Mouse (Mus musculus) olfactory bulb, adult 2 months (tissue): ENCODE results near the gene Apbb2. TPM values are rescaled to one million over a fixed set of nuclear protein-coding genes. Genes with fewer than 3 reads are reported as not detected.

Experiments
- H3K27ac ChIP-seq: fragments of 200-500 bp; 2 replicates; pipeline ENCODE4 v1.5.1; 2012; ENCODE audit warnings: low read depth, low read length; ENCODE audit not compliant: insufficient read depth
- H3K4me1 ChIP-seq: fragments of 200-500 bp; 2 replicates; pipeline ENCODE4 v1.6.1; 2012; ENCODE audit warnings: low read length; ENCODE audit not compliant: control insufficient read depth, insufficient read depth
- H3K4me3 ChIP-seq: fragments of 200-500 bp; 2 replicates; pipeline ENCODE4 v1.5.1; 2012; ENCODE audit warnings: mild to moderate bottlenecking, low read depth, low read length, moderate library complexity; ENCODE audit not compliant: insufficient read depth
- CTCF ChIP-seq: fragments of 200-500 bp; IDR thresholded peaks from 2 replicates; pipeline ENCODE4 v1.5.1; 2012; ENCODE audit warnings: low read depth, mild to moderate bottlenecking, low read length, moderate library complexity; ENCODE audit not compliant: insufficient read depth
- POLR2A ChIP-seq: fragments of 200-500 bp; IDR thresholded peaks from 2 replicates; pipeline ENCODE4 v1.6.1; 2012; ENCODE audit warnings: mild to moderate bottlenecking, low read depth, low read length, moderate library complexity; ENCODE audit not compliant: insufficient read depth
- WGBS: fragments of 180-500 bp; shearing (Covaris S2); methylation state at CpG from one replicate; pipeline ENCODE4 v1.1.7; 2018; 5-methylcytosine and 5-hydroxymethylcytosine counted together
- polyA plus RNA-seq: library from polyadenylated mRNA; stranded (reverse); fragments of >200 nt; gene quantifications from 2 replicates; pipeline ENCODE4 v1.2.4, GENCODE M21; 2012; ENCODE audit warnings: low replicate concordance; ENCODE audit not compliant: missing spikeins, insufficient read depth, insufficient read length

Apbb2 gene
- polyA plus RNA-seq, 1 experiment, result not detected

DNA sequence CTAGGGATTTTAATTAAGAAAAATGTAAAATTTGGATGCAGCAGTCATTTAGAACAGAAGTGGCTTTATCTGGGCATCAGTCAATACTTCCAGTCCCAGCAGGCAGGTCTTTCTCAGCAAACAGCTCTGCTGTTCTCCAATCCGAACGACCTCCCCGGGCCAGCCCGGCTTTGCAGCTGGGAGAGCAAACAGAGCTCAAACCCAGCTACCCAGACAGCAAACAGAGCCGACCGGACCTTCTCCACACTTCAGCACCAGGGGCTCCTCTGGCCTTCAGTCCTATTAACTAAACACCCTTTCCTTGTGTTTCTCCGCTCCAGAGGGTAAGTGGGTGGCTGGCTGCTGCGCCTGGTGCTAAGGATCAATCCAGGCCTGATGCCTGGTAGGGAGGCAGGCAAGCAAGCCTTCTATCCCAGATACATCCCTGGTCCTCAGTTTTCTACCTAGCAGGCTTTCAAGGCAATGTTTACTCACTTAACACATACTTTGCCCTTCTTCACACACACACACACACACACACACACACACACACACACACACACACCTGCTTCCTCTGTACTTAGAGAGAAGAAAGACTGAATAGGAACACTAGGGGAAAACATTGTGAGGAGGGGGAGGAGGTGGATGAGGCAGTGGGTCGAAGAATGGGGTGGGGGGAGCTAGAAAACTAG, 82.9 kb downstream of the Apbb2 start:
- TF ChIP-seq POLR2A (no peak), CTCF (no peak)
- no peak overlapping the region for H3K27ac ChIP-seq
- no peak overlapping the region for H3K4me3 ChIP-seq
- H3K4me1 ChIP-seq, result peaks cover 8% of the 10 kb centered on the region; the same call in 1 of the 2 replicates
- WGBS, result 71% methylated on average over 9 of the region's 9 CpGs

- WGBS, result 97% methylated on average over 14 of the region's 14 CpGs
- H3K27ac ChIP-seq, result no peak overlapping the region
- H3K4me3 ChIP-seq, result no peak overlapping the region
- peaks cover 8% of the 10 kb centered on the region; the same call in 1 of the 2 replicates for H3K4me1 ChIP-seq
- no peak for TF ChIP-seq POLR2A
- no peak for TF ChIP-seq CTCF
Measured at GRCm38 (mm10) chr5:66533711-66534425, 84.7 kb downstream of the Apbb2 start.

- Histone ChIP-seq H3K27ac (no peak overlapping the region), H3K4me3 (no peak overlapping the region), H3K4me1 (peaks cover 8% of the 10 kb centered on the region; the same call in 1 of the 2 replicates)
- WGBS, result 68% methylated on average over 6 of the region's 6 CpGs
- no peak for TF ChIP-seq POLR2A
- no peak for TF ChIP-seq CTCF
Measured at GRCm38 (mm10) chr5:66532827-66533226, 85.8 kb downstream of the Apbb2 start.

DNA sequence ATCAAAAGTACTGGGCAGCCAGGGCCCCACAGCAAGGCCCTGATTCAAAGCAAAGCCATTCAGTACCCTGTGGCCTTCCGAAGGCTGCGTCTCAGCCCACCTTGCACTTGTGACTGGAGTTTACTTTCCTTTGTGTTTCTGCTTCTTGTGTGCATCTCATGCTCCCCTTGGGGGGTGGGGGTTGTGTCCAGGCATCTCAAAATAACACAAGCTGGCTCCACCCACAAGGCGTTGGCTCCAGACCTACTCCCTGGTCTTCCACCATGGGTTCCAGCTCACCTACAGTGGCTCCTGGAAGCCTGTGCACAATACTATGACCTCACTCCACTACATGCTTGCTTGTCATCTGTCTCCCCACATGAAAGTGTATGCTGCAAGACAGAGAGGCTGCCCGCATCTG, 88.2 kb downstream of the Apbb2 start:
- TF ChIP-seq CTCF, result no peak
- TF ChIP-seq POLR2A, result no peak
- no peak overlapping the region for H3K4me3 ChIP-seq
- WGBS, result 95% methylated on average over 4 of the region's 4 CpGs
- peaks cover 6% of the 10 kb centered on the region; the same call in 1 of the 2 replicates for H3K4me1 ChIP-seq
- no peak overlapping the region for H3K27ac ChIP-seq

DNA sequence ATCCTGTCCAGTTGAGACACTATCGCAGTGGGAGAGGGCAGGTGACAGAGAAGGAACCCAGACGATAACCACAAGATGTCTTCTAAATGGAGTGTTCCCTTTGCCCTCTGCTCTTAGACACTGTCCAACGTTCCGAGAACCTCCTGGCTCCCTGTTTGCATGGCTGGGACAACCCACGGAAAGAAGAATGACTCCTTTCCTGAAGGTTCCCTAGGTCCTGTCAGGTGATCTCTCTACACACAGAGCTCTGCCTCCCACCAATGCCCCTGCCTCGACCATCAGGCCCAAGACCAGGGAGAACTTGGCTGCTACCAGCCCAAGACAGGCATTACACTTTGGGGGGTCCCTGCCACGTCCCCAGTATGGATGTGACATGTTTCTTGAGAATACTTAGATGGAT, 89.0 kb downstream of the Apbb2 start:
- Histone ChIP-seq H3K4me3 (no peak overlapping the region), H3K27ac (no peak overlapping the region), H3K4me1 (peaks cover 2% of the 10 kb centered on the region; the same call in 1 of the 2 replicates)
- WGBS, result 93% methylated on average over 7 of the region's 7 CpGs
- TF ChIP-seq POLR2A, result no peak

DNA sequence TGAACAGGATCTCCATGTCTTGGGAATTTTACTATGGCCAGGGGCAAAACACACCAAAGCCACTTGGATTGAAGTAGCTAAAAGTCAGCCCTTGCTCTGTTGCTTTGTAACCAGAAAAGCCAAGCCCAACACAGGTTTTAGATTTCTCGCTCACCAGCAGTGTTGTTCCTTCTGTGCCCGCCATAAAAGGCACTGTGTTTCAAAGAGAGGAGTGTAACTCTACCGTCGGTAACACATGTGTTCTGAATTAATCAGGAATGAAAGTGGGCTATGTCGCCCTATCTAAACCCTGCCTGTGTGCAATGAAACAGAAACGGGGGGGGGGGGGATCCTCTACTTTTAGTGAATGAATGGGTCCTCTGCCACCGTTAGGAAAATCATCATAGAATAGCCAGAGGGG, 90.0 kb downstream of the Apbb2 start:
- H3K4me1 ChIP-seq, result peaks cover 5% of the 10 kb centered on the region
- WGBS, result 68% methylated on average over 7 of the region's 7 CpGs
- H3K4me3 ChIP-seq, result no peak overlapping the region
- TF ChIP-seq CTCF, result no peak
- TF ChIP-seq POLR2A, result no peak
- H3K27ac ChIP-seq, result no peak overlapping the region

- TF ChIP-seq CTCF (no peak), POLR2A (no peak)
- 86% methylated on average over 8 of the region's 8 CpGs for WGBS
- no peak overlapping the region for H3K4me3 ChIP-seq
- H3K4me1 ChIP-seq, result peaks cover 3% of the 10 kb centered on the region
- H3K27ac ChIP-seq, result no peak overlapping the region
Measured at GRCm38 (mm10) chr5:66527090-66527489, 91.5 kb downstream of the Apbb2 start.

GRCm38 (mm10) chr5:66525002-66525401, 93.6 kb downstream of the Apbb2 start:
- TF ChIP-seq POLR2A, result no peak
- TF ChIP-seq CTCF, result no peak
- H3K4me1 ChIP-seq, result peaks cover 3% of the 10 kb centered on the region
- H3K4me3 ChIP-seq, result no peak overlapping the region
- 87% methylated on average over 4 of the region's 4 CpGs for WGBS
- no peak overlapping the region for H3K27ac ChIP-seq

- WGBS, result 58% methylated on average over 16 of the region's 16 CpGs
- H3K27ac ChIP-seq, result no peak overlapping the region
- H3K4me3 ChIP-seq, result no peak overlapping the region
- TF ChIP-seq CTCF (no peak), POLR2A (no peak)
- peaks cover 3% of the 10 kb centered on the region for H3K4me1 ChIP-seq
Measured at GRCm38 (mm10) chr5:66523681-66524503, 94.7 kb downstream of the Apbb2 start.
